Mouse (Mus musculus): ENCODE measurements around the gene Serinc3. TPM values are rescaled to one million over a fixed set of nuclear protein-coding genes. Genes with fewer than 3 reads are reported as not detected.
"Not testable (repeated sequence)": the region's sequence is repeated elsewhere in the genome, so short reads cannot be mapped to it uniquely, and the experiment has no call there.

Gene Serinc3
- total RNA-seq, 1 experiment from 2014 or later: 868 TPM

DNA sequence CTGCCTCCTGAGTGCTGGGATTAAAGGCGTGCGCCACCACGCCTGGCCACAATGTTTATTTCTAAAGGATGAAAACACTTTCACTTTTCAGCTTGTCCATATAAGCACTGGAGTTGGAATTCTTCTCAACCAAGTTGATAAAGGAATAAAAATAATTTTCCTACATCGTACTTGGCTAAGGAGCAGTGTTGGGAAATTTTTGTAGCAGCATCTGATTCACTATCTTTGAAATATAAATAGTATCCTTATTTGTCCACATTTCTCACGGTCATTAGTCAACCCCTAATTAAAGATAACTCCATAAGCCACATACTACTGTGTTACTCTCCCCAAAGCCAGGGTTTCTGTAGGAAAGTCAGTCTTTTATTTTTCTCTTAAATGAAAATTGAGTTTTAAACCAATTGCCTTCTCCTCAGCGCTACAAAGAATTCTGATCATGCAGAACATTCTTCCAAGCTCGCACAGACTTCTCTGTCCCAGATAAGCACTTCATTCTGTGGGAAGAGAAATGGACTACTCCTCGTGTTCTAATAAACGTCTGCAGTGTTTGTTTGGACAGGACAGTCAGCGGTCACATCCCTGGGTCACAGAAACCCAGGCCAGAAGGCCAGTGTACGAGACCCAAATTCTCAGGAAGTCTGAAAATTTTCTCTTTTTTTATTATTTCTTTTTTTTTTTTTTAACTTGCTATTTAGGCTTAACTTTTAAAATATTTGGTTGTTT, 26.1 kb upstream of the Serinc3 start:
- no peak for ATAC-seq (replicated peaks; ENCODE audit: insufficient number of reproducible peaks, low FRiP score, low TSS enrichment, poor library complexity, severe bottlenecking)

DNA sequence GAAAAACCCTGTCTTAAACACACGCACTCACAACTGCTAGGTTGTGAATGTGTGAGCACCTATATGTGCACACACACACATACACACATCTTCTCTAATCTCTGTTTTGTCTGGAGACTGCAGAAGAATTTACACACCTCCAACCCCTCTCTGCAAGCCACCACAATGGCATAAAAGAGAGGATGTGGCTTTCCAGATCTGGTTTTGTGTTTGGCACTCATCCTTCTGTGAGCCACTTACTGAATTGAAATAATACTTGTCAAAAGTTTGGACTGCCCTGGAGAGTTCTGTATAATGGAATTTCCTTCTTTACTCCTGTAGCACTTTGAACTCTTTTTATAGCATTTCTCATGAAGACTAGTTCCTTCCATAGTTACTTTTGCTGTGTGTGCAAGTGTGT, 22.1 kb upstream of the Serinc3 start:
- ATAC-seq (replicated peaks; ENCODE audit: insufficient number of reproducible peaks, low FRiP score, low TSS enrichment, poor library complexity, severe bottlenecking): no peak

DNA sequence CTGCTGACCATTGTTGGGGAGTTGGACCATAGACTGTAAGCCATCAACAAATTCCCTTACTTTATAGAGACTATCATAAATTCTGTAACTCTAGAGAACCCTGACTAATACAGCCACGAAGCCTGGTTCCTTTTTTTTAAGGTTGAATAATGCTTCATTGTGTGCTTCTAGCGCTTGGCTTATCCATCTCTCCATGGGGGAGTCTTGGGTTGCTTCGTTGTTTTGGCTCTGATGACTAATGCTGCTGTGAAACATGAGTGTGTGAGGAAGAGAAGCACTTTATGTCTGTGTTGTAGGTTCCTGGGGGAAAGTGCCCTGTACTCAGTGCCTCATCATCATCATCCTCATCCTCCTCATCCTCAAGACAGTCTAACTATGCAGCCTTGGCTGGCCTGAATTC, 19.0 kb upstream of the Serinc3 start:
- no peak for ATAC-seq (replicated peaks; ENCODE audit: insufficient number of reproducible peaks, low FRiP score, low TSS enrichment, poor library complexity, severe bottlenecking)

DNA sequence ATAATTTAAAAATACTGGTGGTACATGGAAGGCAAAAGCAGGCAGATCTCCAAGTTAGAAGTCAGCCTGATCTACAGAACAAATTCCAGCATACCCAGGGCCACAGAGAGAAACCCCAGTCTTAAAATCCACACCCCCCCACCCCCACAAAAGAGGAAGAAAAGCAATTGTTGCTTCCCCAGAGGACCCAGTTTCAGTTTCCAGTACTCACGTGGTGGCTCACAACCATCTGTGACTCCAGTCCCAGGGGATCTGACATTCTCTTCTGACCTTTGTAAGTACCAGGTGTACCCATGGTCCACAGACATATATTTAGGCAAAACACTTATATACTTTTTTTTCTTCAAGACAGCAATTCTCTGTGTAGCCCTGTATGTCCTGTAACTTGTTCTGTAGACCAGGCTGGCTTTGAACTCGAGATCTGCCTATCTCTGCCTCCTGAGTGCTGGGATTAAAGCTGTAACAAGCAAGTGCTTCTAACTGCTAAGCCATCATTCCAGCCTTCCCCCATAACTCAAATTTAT, 17.8 kb upstream of the Serinc3 start:
- peak; percentile 57 for ATAC-seq (replicated peaks; ENCODE audit: insufficient number of reproducible peaks, low FRiP score, low TSS enrichment, poor library complexity, severe bottlenecking)

DNA sequence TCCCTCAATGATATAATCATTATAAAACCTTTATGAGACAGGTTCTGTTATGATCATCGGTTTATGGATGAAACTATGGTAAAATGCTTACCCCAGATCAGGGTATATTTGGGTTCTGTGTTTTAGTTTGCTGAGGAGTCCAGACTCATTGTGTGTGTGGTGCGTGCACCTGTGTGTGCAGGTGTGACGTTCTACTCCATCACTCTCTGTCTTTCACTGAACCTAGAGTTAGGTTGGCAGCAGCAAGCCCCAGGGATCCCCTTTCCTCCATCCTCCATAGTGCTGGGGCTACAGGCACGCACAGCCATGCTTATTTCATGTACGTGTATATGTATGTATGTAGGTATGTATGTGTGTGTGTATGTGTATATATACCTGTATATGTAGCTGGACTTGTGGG, 17.1 kb upstream of the Serinc3 start:
- no peak for ATAC-seq (replicated peaks; ENCODE audit: insufficient number of reproducible peaks, low FRiP score, low TSS enrichment, poor library complexity, severe bottlenecking)

DNA sequence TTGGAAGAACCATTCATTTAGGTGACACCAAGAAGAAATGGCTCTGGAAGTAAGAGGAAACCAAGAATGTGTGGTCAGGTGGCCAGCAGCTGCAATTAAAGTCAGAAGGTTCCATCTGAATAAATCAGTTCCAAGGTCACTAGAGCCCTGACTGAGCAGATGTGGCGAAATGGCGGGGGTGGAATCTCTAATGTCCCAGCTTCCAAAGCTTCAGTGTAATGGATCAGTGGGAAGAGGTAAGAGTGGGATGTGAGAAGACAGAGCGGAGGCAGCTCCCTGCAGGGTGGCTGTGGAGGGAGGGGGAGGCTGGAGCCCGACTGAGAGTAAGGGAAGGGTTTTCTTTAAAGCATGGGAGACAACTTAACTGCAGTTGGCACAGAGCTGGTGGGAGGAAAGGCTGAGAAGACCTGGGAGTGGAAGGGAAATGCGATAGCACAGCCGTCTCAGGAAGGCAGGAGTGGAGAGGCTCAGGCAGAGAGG, 16.5 kb upstream of the Serinc3 start:
- no peak for ATAC-seq (replicated peaks; ENCODE audit: insufficient number of reproducible peaks, low FRiP score, low TSS enrichment, poor library complexity, severe bottlenecking)

DNA sequence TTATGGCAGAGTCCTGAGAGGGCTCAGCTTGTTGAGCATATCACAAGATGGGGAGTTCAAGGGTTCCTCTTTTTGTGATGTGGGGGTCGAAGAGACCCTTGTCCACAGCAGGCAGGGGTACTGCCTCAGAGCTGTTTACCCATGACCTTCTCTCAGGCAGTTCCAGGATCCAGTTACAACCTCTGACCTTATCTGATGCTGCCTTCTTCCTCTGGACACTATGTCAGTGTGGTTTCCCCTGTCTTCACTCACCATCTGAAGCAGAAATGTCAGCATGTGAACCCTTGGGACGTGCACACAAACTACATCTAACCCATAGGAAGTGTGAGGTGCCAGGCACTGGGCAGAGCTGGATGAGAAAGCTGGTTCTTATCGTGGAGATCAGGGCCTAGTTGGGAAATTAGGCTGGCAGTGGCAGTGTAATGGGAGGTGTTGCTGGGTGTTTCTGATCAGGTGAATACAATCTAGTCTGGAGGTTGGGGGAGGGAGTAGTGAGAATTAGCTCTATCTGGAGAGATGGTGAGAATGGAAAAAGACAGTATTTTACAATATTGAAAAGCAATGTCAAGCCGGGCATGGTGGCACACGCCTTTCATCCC, 15.3 kb upstream of the Serinc3 start:
- ATAC-seq (replicated peaks; ENCODE audit: insufficient number of reproducible peaks, low FRiP score, low TSS enrichment, poor library complexity, severe bottlenecking): no peak

DNA sequence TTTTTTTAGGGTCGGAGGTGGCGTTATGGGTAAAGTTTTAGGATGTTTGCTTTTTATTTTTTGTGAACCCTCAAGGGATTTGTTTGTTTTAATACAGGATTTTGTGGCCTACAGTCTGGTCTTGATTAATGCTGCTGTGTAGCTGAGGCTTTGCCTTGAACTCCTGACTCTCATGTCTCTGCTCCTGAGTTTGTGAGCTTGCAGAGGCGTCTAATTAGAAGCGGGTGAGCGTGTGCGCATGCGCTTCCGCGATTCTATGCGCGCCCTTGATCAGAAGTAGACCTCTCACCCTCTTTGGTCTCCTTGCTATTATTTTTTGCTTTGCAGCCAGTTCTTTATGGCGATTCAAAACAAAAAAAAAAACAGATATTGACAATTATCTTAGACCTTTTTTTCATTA, 14.5 kb upstream of the Serinc3 start:
- ATAC-seq (replicated peaks; ENCODE audit: insufficient number of reproducible peaks, low FRiP score, low TSS enrichment, poor library complexity, severe bottlenecking): no peak

DNA sequence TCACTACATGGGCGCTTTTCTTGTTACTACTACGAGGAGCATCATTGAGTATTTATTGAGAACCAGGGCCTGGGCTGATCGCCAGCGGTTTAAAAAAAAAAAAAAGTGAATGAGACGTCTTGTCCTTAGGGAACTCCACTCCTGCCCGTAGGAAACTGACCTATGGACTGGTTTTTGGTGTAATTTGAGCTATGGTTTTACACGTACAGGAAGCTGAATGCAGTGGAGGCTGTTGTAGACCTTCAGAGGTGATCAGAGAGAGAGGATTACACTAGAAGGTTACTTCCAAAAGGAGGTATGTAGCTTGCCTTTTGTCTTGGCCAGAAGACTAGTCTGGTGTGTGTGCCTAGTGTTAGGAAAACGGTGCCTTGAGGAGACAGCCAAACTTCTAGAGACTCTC, 14.0 kb upstream of the Serinc3 start:
- no peak for ATAC-seq (replicated peaks; ENCODE audit: insufficient number of reproducible peaks, low FRiP score, low TSS enrichment, poor library complexity, severe bottlenecking)

DNA sequence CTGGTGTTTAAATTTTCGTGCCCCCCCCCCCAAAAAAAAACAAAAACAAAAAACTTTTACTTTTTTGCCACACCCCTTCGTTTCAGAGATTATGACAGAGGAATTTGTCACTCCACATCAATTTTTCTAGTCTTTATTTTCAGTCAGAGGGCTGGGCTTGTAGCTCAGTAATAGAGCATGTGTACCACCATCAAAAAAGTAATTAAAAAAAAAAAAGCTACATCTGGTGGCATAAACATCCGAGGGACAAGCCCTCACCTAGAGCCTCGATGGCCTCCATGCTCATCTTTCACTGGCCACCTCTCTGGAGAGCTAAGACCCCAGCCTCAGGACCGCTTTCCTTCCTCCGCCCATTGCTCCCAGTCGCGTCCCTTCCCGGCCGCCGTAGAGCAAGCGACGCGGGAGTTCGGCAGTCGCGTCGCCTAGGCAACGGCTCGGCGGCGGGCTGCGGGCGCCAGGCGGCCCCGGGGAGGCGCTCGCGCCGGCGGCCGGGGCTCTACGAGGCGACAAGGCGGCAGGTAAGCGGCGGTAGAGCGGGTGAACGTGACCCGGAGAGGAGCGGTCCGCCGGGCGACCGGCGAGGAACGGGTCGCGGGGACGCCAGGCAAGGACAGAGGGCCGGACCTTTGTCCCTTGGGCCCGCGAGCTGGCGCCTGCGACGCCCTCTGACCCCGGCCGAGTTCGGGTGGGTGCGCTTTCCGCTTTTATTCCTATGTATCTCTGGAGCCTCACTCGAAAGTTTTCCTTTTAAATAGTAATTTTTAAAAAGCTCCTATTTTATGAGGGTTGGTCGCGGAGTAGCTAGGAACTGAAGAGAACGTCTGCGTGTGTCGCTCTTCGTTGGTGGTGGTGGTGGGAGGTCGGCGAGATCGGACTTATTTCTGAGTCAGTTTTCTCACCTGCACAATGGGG, 13.3 kb upstream of the Serinc3 start, which contains the start of gene Pkig:
Pkig (plus strand) TSS at position 412 of the 912 bp plus-strand sequence.
- peak; percentile 57 for ATAC-seq (replicated peaks; ENCODE audit: insufficient number of reproducible peaks, low FRiP score, low TSS enrichment, poor library complexity, severe bottlenecking)

DNA sequence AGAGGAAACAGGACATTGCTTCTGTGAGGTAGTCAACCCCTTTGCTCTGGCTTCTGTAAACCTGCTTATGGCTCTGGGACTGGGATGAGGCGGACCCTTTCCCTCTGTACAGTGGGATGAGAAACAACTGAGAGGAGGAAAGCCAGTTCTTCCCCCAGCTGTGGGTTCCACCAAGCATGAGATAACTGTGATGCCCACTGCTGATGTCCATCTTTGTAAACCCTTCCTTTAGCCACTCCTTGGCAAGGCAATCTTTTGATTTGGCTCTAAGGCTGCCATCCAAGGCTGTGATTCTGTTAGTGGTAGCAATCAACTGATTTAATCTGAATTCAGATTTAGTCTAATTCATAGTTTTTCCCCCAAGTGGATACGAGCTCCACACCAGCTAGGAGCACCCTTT, 12.6 kb upstream of the Serinc3 start:
- ATAC-seq (replicated peaks; ENCODE audit: insufficient number of reproducible peaks, low FRiP score, low TSS enrichment, poor library complexity, severe bottlenecking): no peak

DNA sequence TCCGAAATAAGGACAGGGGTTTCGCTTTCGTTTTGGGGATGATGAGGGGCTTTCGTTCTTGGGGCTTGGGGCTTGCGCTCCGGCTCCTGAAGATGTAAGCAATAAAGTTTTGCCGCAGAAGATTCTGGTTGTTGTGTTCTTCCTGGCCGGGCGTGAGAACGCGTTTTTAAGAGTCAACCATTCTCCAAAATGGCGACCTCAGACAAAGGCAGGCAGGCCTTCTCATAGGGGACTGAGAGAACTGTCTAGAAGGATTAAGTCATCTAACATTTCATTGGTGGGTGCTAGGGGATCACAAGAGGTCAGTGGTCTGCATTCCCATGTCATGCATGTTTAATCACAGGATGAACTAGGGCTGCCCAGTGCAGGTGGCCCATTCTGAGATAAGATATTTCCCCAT, 10.8 kb upstream of the Serinc3 start:
- ATAC-seq (replicated peaks; ENCODE audit: insufficient number of reproducible peaks, low FRiP score, low TSS enrichment, poor library complexity, severe bottlenecking): not testable (repeated sequence)

DNA sequence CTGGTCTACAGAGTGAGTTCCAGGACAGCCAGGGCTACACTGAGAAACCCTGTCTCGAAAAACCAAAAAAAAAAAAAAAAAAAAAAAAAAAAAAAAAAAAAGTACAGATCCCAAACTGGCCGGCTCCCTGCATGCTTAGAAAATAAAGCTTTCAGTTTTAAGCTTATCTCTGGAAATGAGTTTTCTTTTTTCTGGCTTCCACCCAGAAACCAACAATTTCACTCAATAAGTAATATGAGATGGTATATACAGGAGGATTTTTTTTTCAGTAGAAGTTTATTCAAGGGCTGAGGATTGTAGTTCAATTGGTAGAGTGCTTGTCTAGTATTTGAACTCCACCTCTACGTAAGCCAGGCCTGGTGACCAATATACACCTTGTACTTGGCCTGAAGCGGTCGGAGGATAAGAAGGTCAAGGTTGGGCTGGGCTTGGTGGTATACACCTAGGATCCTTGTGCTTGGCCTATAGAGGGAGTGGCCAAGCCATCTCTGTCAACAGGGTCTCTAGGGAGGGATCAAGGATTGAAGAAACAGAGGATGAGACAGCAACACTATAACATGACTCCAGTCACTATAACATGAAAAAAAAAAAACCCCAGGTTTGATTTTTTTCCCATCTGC, 1.6 kb upstream of the Serinc3 start:
- ATAC-seq (replicated peaks; ENCODE audit: insufficient number of reproducible peaks, low FRiP score, low TSS enrichment, poor library complexity, severe bottlenecking): no peak

DNA sequence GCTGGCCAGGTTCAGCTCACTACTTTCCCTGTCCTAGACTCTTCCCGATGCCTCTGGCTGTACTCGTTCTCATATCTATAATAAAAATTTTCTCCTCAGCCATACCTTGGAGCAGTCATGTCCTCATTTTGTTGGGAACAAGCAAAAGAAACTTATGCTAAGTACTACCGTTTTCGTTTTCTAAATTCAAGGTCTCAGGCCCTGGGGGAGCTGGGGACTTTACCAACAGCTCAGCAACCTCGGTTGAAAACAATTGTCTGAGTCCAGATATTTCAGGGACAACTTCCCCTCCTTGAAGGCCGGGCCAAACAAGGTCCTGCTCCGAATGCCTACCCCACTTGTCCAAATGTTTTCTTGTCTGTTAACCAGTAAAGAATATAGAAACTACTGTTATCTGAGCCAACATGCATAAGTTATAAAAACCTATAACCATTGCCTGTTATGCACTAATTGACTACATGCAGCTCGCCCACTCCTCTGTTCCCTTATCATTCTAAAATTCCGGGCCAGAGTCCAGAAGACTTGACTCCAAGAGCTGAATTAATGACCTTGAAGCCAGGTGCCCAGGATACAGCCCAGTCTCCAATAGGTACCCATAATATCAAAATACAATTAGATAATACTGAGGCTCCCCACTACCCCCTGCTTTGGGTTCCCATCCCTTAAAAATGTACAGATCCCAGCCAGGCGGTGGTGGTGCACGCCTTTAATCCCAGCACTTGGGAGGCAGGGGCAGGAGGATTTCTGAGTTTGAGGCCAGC, 949 bp upstream of the Serinc3 start:
- ATAC-seq (replicated peaks; ENCODE audit: insufficient number of reproducible peaks, low FRiP score, low TSS enrichment, poor library complexity, severe bottlenecking): no peak

DNA sequence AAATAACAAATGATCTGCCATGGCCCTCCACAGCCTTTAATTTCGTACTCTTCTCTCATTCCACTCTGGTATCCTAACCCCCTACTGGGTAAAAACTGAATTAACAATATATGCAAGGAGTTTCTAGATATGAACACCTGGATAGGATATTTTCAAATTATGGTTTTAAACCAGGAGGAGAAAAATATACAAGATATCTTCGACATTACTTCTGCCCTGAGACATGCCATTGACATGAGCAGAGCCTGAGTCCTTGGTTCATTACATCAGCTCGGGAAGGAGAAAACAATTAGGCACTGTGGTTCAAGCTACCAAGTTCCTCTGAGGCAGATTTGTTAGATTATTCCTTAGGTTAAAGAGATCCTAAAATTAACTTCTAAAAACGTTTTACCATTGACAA, 884 bp downstream of the Serinc3 start:
- no peak for ATAC-seq (replicated peaks; ENCODE audit: insufficient number of reproducible peaks, low FRiP score, low TSS enrichment, poor library complexity, severe bottlenecking)

DNA sequence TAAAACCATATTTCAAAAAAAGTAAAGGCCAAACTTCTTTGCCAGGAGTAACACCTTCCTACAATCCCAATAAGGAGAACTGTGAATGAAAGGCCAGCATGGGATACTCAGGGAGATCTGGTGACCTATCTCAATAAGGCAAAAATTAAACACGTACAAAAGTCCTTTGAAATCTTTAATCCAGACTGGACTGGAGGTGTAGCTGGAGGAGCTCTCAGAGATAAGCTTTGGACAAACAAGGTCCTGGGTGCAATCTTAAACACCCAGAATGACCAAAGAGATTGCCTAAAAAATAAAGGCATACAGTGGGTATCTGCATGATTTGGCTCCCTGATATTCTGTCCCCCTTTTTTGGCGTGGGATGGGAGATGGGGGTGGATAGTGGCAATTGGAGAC, 1.4 kb downstream of the Serinc3 start:
- no peak for ATAC-seq (replicated peaks; ENCODE audit: insufficient number of reproducible peaks, low FRiP score, low TSS enrichment, poor library complexity, severe bottlenecking)

DNA sequence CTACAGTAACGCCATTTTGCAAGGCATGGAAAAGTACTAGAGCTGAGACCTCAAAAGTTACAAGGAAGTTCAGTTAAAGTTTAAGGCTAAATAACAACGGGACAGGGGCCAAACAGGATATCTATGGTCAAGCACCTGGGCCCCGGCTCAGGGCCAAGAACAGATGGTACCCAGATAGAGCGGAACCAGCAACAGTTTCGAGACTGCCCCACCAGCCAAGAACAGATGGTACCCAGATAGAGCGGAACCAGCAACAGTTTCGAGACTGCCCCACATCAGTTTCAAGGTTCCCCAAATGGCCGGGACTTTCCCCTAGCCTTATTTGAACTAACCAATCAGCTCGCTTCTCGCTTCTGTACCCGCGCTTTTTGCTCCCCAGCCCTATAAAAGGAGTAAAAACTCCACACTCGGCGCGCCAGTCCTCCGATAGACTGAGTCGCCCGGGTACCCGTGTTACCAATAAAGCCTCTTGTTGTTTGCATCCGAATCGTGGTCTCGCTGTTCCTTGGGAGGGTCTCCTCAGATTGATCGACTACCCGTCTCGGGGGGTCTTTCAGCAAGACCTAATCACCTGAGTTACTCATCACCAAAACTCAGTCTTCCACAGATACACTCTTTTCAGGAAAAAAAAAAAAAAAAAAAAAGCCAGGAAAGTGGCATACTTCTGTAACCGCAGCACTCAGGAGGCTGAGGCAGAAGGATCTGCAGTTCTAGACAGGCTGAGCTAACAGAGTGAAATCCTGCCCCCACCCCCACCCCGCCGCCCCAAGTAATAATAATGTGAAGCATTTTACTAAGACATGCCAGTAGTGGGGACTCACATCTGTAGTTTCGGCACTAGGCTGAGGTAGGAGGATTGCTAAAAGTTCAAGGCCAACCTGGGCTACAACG, 2.0 kb downstream of the Serinc3 start:
- ATAC-seq (replicated peaks; ENCODE audit: insufficient number of reproducible peaks, low FRiP score, low TSS enrichment, poor library complexity, severe bottlenecking): peak; percentile 75
